Mouse (Mus musculus): ENCODE measurements around the gene Mst1r. TPM values are rescaled to one million over a fixed set of nuclear protein-coding genes. Genes with fewer than 3 reads are reported as not detected.
A peak's percentile ranks its signal among the peaks of the same experiment; 100 is the strongest.

The Mst1r gene
- polyA plus RNA-seq, 1 experiment from 2014 or later = 2.6 TPM

DNA sequence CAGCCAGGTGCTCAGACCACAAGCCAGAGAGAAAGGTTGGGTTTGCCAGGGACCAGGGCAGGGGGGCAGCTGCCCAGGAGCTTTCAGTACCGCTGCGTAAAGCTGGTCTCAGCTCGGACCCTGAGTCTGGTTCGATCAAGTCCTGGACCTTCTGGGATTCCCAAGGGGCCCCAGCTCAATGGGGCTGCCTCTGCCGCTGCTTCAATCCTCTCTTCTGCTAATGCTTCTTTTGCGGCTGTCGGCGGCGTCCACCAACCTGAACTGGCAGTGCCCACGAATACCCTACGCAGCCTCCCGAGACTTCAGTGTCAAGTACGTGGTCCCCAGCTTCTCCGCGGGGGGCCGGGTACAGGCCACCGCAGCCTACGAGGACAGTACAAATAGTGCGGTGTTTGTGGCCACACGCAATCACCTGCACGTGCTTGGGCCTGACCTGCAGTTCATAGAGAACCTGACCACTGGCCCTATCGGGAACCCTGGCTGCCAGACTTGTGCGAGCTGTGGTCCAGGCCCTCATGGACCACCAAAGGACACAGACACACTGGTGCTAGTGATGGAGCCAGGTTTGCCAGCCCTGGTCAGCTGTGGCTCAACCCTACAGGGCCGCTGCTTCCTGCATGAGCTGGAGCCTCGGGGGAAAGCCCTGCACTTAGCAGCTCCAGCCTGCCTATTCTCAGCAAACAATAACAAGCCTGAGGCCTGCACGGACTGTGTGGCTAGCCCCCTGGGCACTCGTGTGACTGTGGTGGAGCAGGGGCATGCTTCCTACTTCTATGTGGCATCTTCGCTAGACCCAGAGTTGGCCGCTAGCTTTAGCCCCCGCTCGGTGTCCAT lies 511 bp downstream of the Mst1r start:
- peak overlapping the region; percentile 51 for H3K4me2 ChIP-seq (ENCODE audit: low read length)
- no peak for ATAC-seq
- H3K36me3 ChIP-seq (ENCODE audit: control insufficient read depth, insufficient read depth, low read length) = no peaks in the 10 kb centered on the region
- peaks cover 13% of the 10 kb centered on the region; the same call in 1 of the 2 replicates for H3K4me1 ChIP-seq (ENCODE audit: control insufficient read depth, insufficient read depth, low read length)
- peak overlapping the region; percentile 53 for H3K9ac ChIP-seq (ENCODE audit: low read depth, low read length)
- H3K4me3 ChIP-seq (ENCODE audit: low read depth, low read length) = peak overlapping the region; percentile 12; the same call in 1 of the 2 replicates
- H3K27ac ChIP-seq (ENCODE audit: low read length) = no peak overlapping the region
- no peaks in the 10 kb centered on the region for H3K9me3 ChIP-seq (replicated peaks; ENCODE audit: control insufficient read depth, low read length, poor library complexity, severe bottlenecking)
- H3K27me3 ChIP-seq (ENCODE audit: control insufficient read depth, insufficient read depth, low read depth, low read length) = no peaks in the 10 kb centered on the region
- 43% methylated on average over 31 of the region's 31 CpGs for WGBS

DNA sequence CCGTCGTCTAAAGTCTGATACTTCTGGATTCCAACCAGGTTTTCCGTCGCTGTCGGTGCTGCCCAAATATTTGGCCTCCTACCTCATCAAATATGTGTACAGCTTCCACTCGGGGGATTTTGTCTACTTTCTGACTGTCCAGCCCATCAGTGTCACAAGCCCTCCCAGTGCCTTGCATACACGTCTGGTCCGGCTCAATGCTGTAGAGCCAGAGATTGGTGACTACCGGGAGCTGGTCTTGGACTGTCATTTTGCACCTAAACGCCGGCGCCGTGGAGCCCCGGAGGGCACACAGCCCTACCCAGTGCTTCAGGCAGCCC lies 1.1 kb downstream of the Mst1r start:
- no peaks in the 10 kb centered on the region for H3K36me3 ChIP-seq (ENCODE audit: control insufficient read depth, insufficient read depth, low read length)
- no peaks in the 10 kb centered on the region for H3K27me3 ChIP-seq (ENCODE audit: control insufficient read depth, insufficient read depth, low read depth, low read length)
- H3K27ac ChIP-seq (ENCODE audit: low read length) = no peak overlapping the region
- WGBS = 82% methylated on average over 14 of the region's 14 CpGs
- no peak for ATAC-seq
- H3K4me3 ChIP-seq (ENCODE audit: low read depth, low read length) = no peak overlapping the region
- no peaks in the 10 kb centered on the region for H3K9me3 ChIP-seq (replicated peaks; ENCODE audit: control insufficient read depth, low read length, poor library complexity, severe bottlenecking)
- H3K9ac ChIP-seq (ENCODE audit: low read depth, low read length) = no peak overlapping the region
- H3K4me1 ChIP-seq (ENCODE audit: control insufficient read depth, insufficient read depth, low read length) = peaks cover 13% of the 10 kb centered on the region; the same call in 1 of the 2 replicates
- H3K4me2 ChIP-seq (ENCODE audit: low read length) = no peak overlapping the region

DNA sequence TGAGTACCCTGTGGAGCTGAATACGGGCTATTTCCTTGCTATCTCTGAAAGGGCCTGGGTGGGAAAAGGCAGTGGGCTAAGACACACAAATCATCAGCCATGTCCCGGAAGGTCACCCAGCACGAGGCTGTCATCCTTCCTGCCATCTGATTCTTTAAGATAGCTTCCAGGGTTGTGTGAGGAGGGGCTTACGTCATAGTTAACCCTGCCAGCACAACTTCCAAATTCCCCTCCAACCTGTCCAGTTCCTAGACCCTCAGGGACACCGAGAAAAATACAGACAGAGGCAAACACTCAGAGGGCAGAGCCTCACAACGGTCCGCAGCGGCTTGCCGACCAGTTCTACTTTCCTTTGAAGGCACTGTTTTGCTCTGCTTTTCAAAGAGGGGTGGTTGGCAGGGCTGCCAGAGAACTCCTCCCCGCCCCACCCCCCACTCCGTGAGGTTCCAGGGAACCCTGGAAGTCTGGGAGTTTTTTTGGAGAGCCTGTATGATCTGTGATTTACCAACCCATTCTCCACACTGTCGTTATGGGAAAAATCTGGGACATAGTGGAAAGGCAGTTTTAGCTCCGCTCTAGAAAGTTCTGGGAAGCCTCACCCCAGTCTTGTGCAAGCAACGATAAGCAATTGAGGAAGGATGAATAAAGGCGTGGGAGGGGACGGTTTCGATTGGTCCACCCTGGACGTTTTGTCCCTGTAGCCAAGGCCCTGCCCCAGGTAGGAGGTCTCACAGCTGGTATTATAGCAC lies 1.9 kb downstream of the Mst1r start:
- Histone ChIP-seq H3K27me3 (ENCODE audit: control insufficient read depth, insufficient read depth, low read depth, low read length) (no peaks in the 10 kb centered on the region), H3K4me2 (ENCODE audit: low read length) (no peak overlapping the region), H3K4me3 (ENCODE audit: low read depth, low read length) (no peak overlapping the region), H3K36me3 (ENCODE audit: control insufficient read depth, insufficient read depth, low read length) (no peaks in the 10 kb centered on the region), H3K9ac (ENCODE audit: low read depth, low read length) (no peak overlapping the region), H3K9me3 (replicated peaks; ENCODE audit: control insufficient read depth, low read length, poor library complexity, severe bottlenecking) (no peaks in the 10 kb centered on the region), H3K27ac (ENCODE audit: low read length) (no peak overlapping the region), H3K4me1 (ENCODE audit: control insufficient read depth, insufficient read depth, low read length) (peaks cover 13% of the 10 kb centered on the region; the same call in 1 of the 2 replicates)
- no peak for ATAC-seq
- WGBS = 29% methylated on average over 18 of the region's 18 CpGs

DNA sequence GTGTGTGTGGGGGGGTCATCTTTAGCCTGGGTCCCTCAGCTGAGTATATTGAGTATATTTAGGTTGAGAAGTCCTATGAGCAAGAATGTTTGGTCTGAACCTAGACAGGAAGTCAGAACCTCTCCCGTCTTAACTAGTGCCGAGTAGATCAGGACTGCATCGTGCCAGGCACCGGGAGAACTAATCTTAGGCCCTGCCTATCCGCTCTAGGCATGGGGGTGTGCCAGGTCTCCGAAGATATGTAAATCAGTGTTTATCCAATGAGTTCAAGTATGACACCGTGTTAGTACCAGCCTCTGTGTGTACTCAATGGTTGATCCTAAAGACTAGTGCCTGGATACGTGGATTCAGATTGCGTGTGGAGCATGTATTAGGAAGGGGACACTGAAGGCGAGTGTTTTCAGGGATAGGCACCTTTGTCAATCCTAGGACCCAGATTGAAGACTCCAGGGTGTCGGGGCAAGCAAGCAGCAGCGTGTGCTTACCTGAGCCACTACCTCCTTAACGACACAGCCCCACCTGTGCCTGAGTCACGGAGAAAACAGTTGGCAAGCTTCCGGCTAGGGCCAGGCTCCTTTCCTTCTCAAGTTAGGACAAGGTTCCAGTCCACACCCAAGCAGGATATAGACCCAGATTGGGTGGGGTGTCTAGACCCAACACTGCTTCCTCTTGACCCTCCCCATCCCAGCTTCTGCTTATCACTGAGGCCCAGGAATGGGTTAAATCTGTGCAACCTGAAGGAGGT lies 3.5 kb downstream of the Mst1r start:
- Histone ChIP-seq H3K4me2 (ENCODE audit: low read length) (no peak overlapping the region), H3K9ac (ENCODE audit: low read depth, low read length) (no peak overlapping the region), H3K9me3 (replicated peaks; ENCODE audit: control insufficient read depth, low read length, poor library complexity, severe bottlenecking) (no peaks in the 10 kb centered on the region), H3K4me1 (ENCODE audit: control insufficient read depth, insufficient read depth, low read length) (peaks cover 10% of the 10 kb centered on the region; the same call in 1 of the 2 replicates), H3K27me3 (ENCODE audit: control insufficient read depth, insufficient read depth, low read depth, low read length) (no peaks in the 10 kb centered on the region), H3K27ac (ENCODE audit: low read length) (no peak overlapping the region), H3K4me3 (ENCODE audit: low read depth, low read length) (no peak overlapping the region), H3K36me3 (ENCODE audit: control insufficient read depth, insufficient read depth, low read length) (no peaks in the 10 kb centered on the region)
- WGBS = 88% methylated on average over 15 of the region's 15 CpGs
- ATAC-seq = no peak

DNA sequence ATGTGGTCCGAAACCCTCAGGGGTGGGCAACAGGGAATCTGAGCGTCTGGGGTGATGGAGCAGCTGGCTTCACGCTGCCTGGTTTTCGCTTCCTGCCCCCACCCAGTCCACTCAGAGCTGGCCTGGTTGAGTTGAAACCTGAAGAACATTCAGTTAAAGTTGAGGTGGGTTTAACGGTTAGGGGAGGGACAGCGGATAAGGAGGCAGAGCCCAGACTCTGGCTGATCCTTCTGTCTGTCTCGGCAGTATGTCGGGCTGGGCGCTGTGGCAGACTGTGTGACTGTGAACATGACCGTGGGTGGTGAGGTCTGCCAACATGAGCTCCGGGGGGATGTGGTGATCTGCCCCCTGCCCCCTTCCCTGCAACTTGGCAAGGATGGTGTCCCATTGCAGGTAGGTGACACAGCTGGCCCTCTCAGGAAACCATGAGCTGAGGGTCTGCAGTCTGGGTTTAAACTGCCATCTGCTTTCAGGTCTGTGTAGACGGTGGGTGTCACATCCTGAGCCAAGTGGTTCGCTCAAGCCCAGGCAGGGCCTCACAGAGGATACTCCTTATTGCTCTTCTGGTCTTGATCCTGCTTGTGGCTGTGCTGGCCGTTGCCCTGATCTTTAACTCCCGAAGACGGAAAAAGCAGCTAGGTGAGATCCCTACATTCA lies 8.2 kb downstream of the Mst1r start:
- 83% methylated on average over 16 of the region's 16 CpGs for whole genome bisulfite sequencing
- no peaks in the 10 kb centered on the region for H3K27me3 ChIP-seq (ENCODE audit: control insufficient read depth, insufficient read depth, low read depth, low read length)
- H3K4me1 ChIP-seq (ENCODE audit: control insufficient read depth, insufficient read depth, low read length) = peaks cover 16% of the 10 kb centered on the region
- ATAC-seq = no peak
- H3K4me2 ChIP-seq (ENCODE audit: low read length) = no peak overlapping the region
- no peak overlapping the region for H3K9ac ChIP-seq (ENCODE audit: low read depth, low read length)
- no peaks in the 10 kb centered on the region for H3K36me3 ChIP-seq (ENCODE audit: control insufficient read depth, insufficient read depth, low read length)
- no peak overlapping the region for H3K27ac ChIP-seq (ENCODE audit: low read length)
- no peak overlapping the region for H3K4me3 ChIP-seq (ENCODE audit: low read depth, low read length)
- no peaks in the 10 kb centered on the region for H3K9me3 ChIP-seq (replicated peaks; ENCODE audit: control insufficient read depth, low read length, poor library complexity, severe bottlenecking)

DNA sequence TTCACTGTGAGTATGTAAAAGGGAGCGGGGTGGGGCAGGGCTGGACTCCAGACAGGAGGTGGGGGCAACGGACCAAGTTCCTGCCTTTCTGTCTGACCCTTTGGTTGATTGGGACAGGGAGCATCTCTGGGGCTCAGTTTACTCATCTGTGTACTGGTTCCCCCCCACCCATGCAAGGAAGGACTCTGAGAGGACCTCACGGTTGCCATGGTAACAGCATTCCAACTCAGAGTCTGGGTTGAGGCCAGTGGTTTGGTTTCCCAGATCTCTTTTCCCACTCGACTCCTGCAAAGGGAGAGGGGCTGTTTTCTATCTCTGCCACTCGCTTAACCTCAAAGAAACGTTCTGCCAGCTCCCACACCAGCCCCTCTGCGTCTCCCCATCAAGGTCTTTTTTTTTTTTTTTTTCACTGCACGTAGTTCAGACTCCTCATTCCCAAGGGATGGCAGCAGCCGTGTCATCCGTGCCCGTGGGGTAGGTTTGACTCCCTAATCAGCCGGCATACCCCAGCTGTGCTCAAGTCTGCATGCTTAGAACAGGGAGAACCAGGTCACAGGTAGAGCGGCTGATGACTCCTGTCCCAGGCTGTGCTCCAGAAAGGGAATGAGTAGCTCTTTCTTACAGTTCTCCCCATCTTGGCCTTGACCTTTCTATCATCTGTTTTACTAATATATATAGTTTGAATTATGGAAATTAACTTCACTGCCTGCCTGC lies 11.4 kb downstream of the Mst1r start:
- no peaks in the 10 kb centered on the region for H3K36me3 ChIP-seq (ENCODE audit: control insufficient read depth, insufficient read depth, low read length)
- peak overlapping the region; percentile 19; the same call in 1 of the 2 replicates for H3K4me2 ChIP-seq (ENCODE audit: low read length)
- peak; percentile 59 for ATAC-seq
- no peaks in the 10 kb centered on the region for H3K27me3 ChIP-seq (ENCODE audit: control insufficient read depth, insufficient read depth, low read depth, low read length)
- H3K27ac ChIP-seq (ENCODE audit: low read length) = peak overlapping the region; percentile 66
- H3K9me3 ChIP-seq (replicated peaks; ENCODE audit: control insufficient read depth, low read length, poor library complexity, severe bottlenecking) = no peaks in the 10 kb centered on the region
- WGBS = 26% methylated on average over 13 of the region's 13 CpGs
- H3K9ac ChIP-seq (ENCODE audit: low read depth, low read length) = 0 out of 2 replicates have a peak overlapping the region, but pooled peaks have one; percentile 12
- no peak overlapping the region for H3K4me3 ChIP-seq (ENCODE audit: low read depth, low read length)
- peaks cover 16% of the 10 kb centered on the region for H3K4me1 ChIP-seq (ENCODE audit: control insufficient read depth, insufficient read depth, low read length)

DNA sequence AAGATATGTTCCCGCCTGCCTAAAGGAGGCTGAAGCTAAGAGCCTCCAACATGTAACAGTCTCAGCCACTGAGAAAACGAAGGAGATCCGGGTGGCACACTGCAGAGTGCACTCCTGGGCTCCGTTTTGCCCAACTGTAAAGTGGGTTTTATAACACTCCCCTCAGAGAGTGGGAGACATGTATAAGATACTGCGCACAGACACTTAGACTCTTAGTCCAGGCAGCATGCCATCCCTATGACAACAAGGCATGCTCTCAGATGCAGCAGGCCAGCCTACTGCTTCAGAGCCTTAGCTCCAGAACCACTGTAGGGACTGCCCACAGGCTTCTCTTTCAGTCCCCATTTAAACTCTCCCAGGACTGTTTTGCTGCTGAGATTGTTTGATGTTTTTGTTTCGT lies 12.2 kb downstream of the Mst1r start:
- Histone ChIP-seq H3K9me3 (replicated peaks; ENCODE audit: control insufficient read depth, low read length, poor library complexity, severe bottlenecking) (no peaks in the 10 kb centered on the region), H3K36me3 (ENCODE audit: control insufficient read depth, insufficient read depth, low read length) (no peaks in the 10 kb centered on the region), H3K27me3 (ENCODE audit: control insufficient read depth, insufficient read depth, low read depth, low read length) (no peaks in the 10 kb centered on the region), H3K4me3 (ENCODE audit: low read depth, low read length) (no peak overlapping the region), H3K9ac (ENCODE audit: low read depth, low read length) (no peak overlapping the region), H3K4me1 (ENCODE audit: control insufficient read depth, insufficient read depth, low read length) (peaks cover 19% of the 10 kb centered on the region), H3K4me2 (ENCODE audit: low read length) (no peak overlapping the region), H3K27ac (ENCODE audit: low read length) (peak overlapping the region; percentile 66)
- 88% methylated on average over 6 of the region's 6 CpGs for WGBS
- no peak for ATAC-seq

DNA sequence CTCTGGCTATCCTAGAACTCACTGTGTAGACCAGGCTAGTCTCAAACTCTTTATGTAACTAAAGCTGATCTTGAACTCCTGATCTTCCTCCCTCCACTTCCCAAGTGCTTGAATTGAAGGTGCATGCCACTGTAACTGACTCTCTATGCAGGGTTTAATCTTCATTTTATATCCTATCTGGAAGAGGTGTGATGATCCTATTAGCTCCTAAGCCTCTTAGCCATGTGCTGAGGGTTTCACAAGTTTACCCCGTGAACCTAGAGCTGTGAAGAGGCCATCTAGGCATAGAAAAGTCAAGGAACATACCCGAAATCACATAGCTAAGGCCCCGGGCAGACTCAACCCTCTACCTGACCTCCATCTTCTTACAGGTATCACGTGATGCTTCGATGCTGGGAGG lies 12.8 kb downstream of the Mst1r start:
- Histone ChIP-seq H3K4me1 (ENCODE audit: control insufficient read depth, insufficient read depth, low read length) (peaks cover 24% of the 10 kb centered on the region), H3K27me3 (ENCODE audit: control insufficient read depth, insufficient read depth, low read depth, low read length) (no peaks in the 10 kb centered on the region), H3K4me2 (ENCODE audit: low read length) (no peak overlapping the region), H3K36me3 (ENCODE audit: control insufficient read depth, insufficient read depth, low read length) (no peaks in the 10 kb centered on the region), H3K9me3 (replicated peaks; ENCODE audit: control insufficient read depth, low read length, poor library complexity, severe bottlenecking) (no peaks in the 10 kb centered on the region), H3K27ac (ENCODE audit: low read length) (no peak overlapping the region), H3K4me3 (ENCODE audit: low read depth, low read length) (no peak overlapping the region), H3K9ac (ENCODE audit: low read depth, low read length) (no peak overlapping the region)
- WGBS = 83% methylated on average over 5 of the region's 5 CpGs
- no peak for ATAC-seq
